Mouse (Mus musculus): Measurements from ENCODE around the gene Atrnl1. TPM values are rescaled to one million over a fixed set of nuclear protein-coding genes. Genes with fewer than 3 reads are reported as not detected.

Atrnl1 gene
- polyA plus RNA-seq, 1 experiment from 2014 or later = 5.0 TPM

- Histone ChIP-seq H3K27ac (ENCODE audit: low read depth, low read length) (no peak overlapping the region), H3K4me1 (replicated peaks; ENCODE audit: control insufficient read depth, insufficient read depth, low read length) (no peaks in the 10 kb centered on the region), H3K4me3 (ENCODE audit: low read depth, low read length) (no peak overlapping the region), H3K36me3 (ENCODE audit: control insufficient read depth, insufficient read depth, low read length) (no peaks in the 10 kb centered on the region), H3K9me3 (ENCODE audit: control insufficient read depth, low read length) (no peaks in the 10 kb centered on the region), H3K9ac (ENCODE audit: low read length) (no peak overlapping the region), H3K4me2 (ENCODE audit: low read depth, low read length, severe bottlenecking) (no peak overlapping the region), H3K27me3 (ENCODE audit: control insufficient read depth, insufficient read depth, low read length) (no peaks in the 10 kb centered on the region)
- 87% methylated on average over 14 of the region's 14 CpGs for WGBS
- DNase-seq (ENCODE audit: low spot score) = no peak
- ATAC-seq (replicated peaks; ENCODE audit: low FRiP score) = no peak
These were observed 192.1 kb downstream of the Atrnl1 start for GRCm38 (mm10) chr19:57802771-57803482.

- no peak for ATAC-seq (replicated peaks; ENCODE audit: low FRiP score)
- no peaks in the 10 kb centered on the region for H3K4me1 ChIP-seq (replicated peaks; ENCODE audit: control insufficient read depth, insufficient read depth, low read length)
- no peaks in the 10 kb centered on the region for H3K9me3 ChIP-seq (ENCODE audit: control insufficient read depth, low read length)
- no peak for DNase-seq (ENCODE audit: low spot score)
- H3K36me3 ChIP-seq (ENCODE audit: control insufficient read depth, insufficient read depth, low read length) = no peaks in the 10 kb centered on the region
- H3K27ac ChIP-seq (ENCODE audit: low read depth, low read length) = no peak overlapping the region
- WGBS = 86% methylated on average over 3 of the region's 3 CpGs
- H3K27me3 ChIP-seq (ENCODE audit: control insufficient read depth, insufficient read depth, low read length) = no peaks in the 10 kb centered on the region
- H3K4me2 ChIP-seq (ENCODE audit: low read depth, low read length, severe bottlenecking) = no peak overlapping the region
- no peak overlapping the region for H3K9ac ChIP-seq (ENCODE audit: low read length)
- H3K4me3 ChIP-seq (ENCODE audit: low read depth, low read length) = no peak overlapping the region
These were observed 192.6 kb downstream of the Atrnl1 start for GRCm38 (mm10) chr19:57803483-57803820.

- ATAC-seq (replicated peaks; ENCODE audit: low FRiP score) (no peak), DNase-seq (ENCODE audit: low spot score) (no peak)
- Histone ChIP-seq H3K4me2 (ENCODE audit: low read depth, low read length, severe bottlenecking) (no peak overlapping the region), H3K9me3 (ENCODE audit: control insufficient read depth, low read length) (no peaks in the 10 kb centered on the region), H3K9ac (ENCODE audit: low read length) (no peak overlapping the region), H3K4me3 (ENCODE audit: low read depth, low read length) (no peak overlapping the region), H3K27me3 (ENCODE audit: control insufficient read depth, insufficient read depth, low read length) (no peaks in the 10 kb centered on the region), H3K27ac (ENCODE audit: low read depth, low read length) (no peak overlapping the region), H3K4me1 (replicated peaks; ENCODE audit: control insufficient read depth, insufficient read depth, low read length) (no peaks in the 10 kb centered on the region), H3K36me3 (ENCODE audit: control insufficient read depth, insufficient read depth, low read length) (no peaks in the 10 kb centered on the region)
- WGBS = 80% methylated on average over 2 of the region's 2 CpGs
These were observed 197.5 kb downstream of the Atrnl1 start for GRCm38 (mm10) chr19:57808363-57808762.

- Histone ChIP-seq H3K27ac (ENCODE audit: low read depth, low read length) (no peak overlapping the region), H3K36me3 (ENCODE audit: control insufficient read depth, insufficient read depth, low read length) (no peaks in the 10 kb centered on the region), H3K4me2 (ENCODE audit: low read depth, low read length, severe bottlenecking) (no peak overlapping the region), H3K27me3 (ENCODE audit: control insufficient read depth, insufficient read depth, low read length) (no peaks in the 10 kb centered on the region), H3K9ac (ENCODE audit: low read length) (no peak overlapping the region), H3K4me3 (ENCODE audit: low read depth, low read length) (no peak overlapping the region), H3K9me3 (ENCODE audit: control insufficient read depth, low read length) (no peaks in the 10 kb centered on the region), H3K4me1 (replicated peaks; ENCODE audit: control insufficient read depth, insufficient read depth, low read length) (no peaks in the 10 kb centered on the region)
- DNase-seq (ENCODE audit: low spot score) (no peak), ATAC-seq (replicated peaks; ENCODE audit: low FRiP score) (no peak)
- WGBS = 91% methylated on average over 6 of the region's 6 CpGs
These were observed 203.5 kb downstream of the Atrnl1 start for GRCm38 (mm10) chr19:57814291-57814690.

GRCm38 (mm10) chr19:57816221-57816996 is 205.6 kb downstream of the Atrnl1 start:
- H3K9ac ChIP-seq (ENCODE audit: low read length) = no peak overlapping the region
- H3K4me1 ChIP-seq (replicated peaks; ENCODE audit: control insufficient read depth, insufficient read depth, low read length) = no peaks in the 10 kb centered on the region
- H3K4me2 ChIP-seq (ENCODE audit: low read depth, low read length, severe bottlenecking) = no peak overlapping the region
- H3K9me3 ChIP-seq (ENCODE audit: control insufficient read depth, low read length) = no peaks in the 10 kb centered on the region; the same call in 1 of the 2 replicates
- H3K4me3 ChIP-seq (ENCODE audit: low read depth, low read length) = no peak overlapping the region
- DNase-seq (ENCODE audit: low spot score) = peak; percentile 64
- WGBS = 87% methylated on average over 17 of the region's 17 CpGs
- no peak overlapping the region for H3K27ac ChIP-seq (ENCODE audit: low read depth, low read length)
- no peak for ATAC-seq (replicated peaks; ENCODE audit: low FRiP score)
- no peaks in the 10 kb centered on the region for H3K36me3 ChIP-seq (ENCODE audit: control insufficient read depth, insufficient read depth, low read length)
- H3K27me3 ChIP-seq (ENCODE audit: control insufficient read depth, insufficient read depth, low read length) = no peaks in the 10 kb centered on the region

- Histone ChIP-seq H3K27ac (ENCODE audit: low read depth, low read length) (no peak overlapping the region), H3K4me3 (ENCODE audit: low read depth, low read length) (no peak overlapping the region), H3K4me1 (replicated peaks; ENCODE audit: control insufficient read depth, insufficient read depth, low read length) (no peaks in the 10 kb centered on the region), H3K9ac (ENCODE audit: low read length) (no peak overlapping the region), H3K27me3 (ENCODE audit: control insufficient read depth, insufficient read depth, low read length) (no peaks in the 10 kb centered on the region), H3K4me2 (ENCODE audit: low read depth, low read length, severe bottlenecking) (no peak overlapping the region), H3K9me3 (ENCODE audit: control insufficient read depth, low read length) (no peaks in the 10 kb centered on the region; the same call in 1 of the 2 replicates), H3K36me3 (ENCODE audit: control insufficient read depth, insufficient read depth, low read length) (no peaks in the 10 kb centered on the region)
- ATAC-seq (replicated peaks; ENCODE audit: low FRiP score) (no peak), DNase-seq (ENCODE audit: low spot score) (no peak)
- WGBS = 62% methylated on average over 11 of the region's 11 CpGs
These were observed 206.9 kb downstream of the Atrnl1 start for GRCm38 (mm10) chr19:57817736-57818135.

GRCm38 (mm10) chr19:57823446-57823845 is 212.6 kb downstream of the Atrnl1 start:
- no peak overlapping the region for H3K4me2 ChIP-seq (ENCODE audit: low read depth, low read length, severe bottlenecking)
- H3K36me3 ChIP-seq (ENCODE audit: control insufficient read depth, insufficient read depth, low read length) = no peaks in the 10 kb centered on the region; the same call in 1 of the 2 replicates
- no peak overlapping the region for H3K27ac ChIP-seq (ENCODE audit: low read depth, low read length)
- ATAC-seq (replicated peaks; ENCODE audit: low FRiP score) (no peak), DNase-seq (ENCODE audit: low spot score) (no peak)
- no peaks in the 10 kb centered on the region for H3K4me1 ChIP-seq (replicated peaks; ENCODE audit: control insufficient read depth, insufficient read depth, low read length)
- 89% methylated on average over 4 of the region's 4 CpGs for WGBS
- no peaks in the 10 kb centered on the region for H3K27me3 ChIP-seq (ENCODE audit: control insufficient read depth, insufficient read depth, low read length)
- H3K9ac ChIP-seq (ENCODE audit: low read length) = no peak overlapping the region
- H3K4me3 ChIP-seq (ENCODE audit: low read depth, low read length) = no peak overlapping the region
- no peaks in the 10 kb centered on the region; the same call in 1 of the 2 replicates for H3K9me3 ChIP-seq (ENCODE audit: control insufficient read depth, low read length)

GRCm38 (mm10) chr19:57825271-57826207 is 214.7 kb downstream of the Atrnl1 start:
- ATAC-seq (replicated peaks; ENCODE audit: low FRiP score) = no peak
- no peak overlapping the region for H3K4me2 ChIP-seq (ENCODE audit: low read depth, low read length, severe bottlenecking)
- H3K4me3 ChIP-seq (ENCODE audit: low read depth, low read length) = no peak overlapping the region
- no peaks in the 10 kb centered on the region for H3K27me3 ChIP-seq (ENCODE audit: control insufficient read depth, insufficient read depth, low read length)
- no peak overlapping the region for H3K9ac ChIP-seq (ENCODE audit: low read length)
- WGBS = 92% methylated on average over 13 of the region's 13 CpGs
- H3K36me3 ChIP-seq (ENCODE audit: control insufficient read depth, insufficient read depth, low read length) = no peaks in the 10 kb centered on the region; the same call in 1 of the 2 replicates
- H3K4me1 ChIP-seq (replicated peaks; ENCODE audit: control insufficient read depth, insufficient read depth, low read length) = no peaks in the 10 kb centered on the region
- no peak for DNase-seq (ENCODE audit: low spot score)
- H3K27ac ChIP-seq (ENCODE audit: low read depth, low read length) = no peak overlapping the region
- H3K9me3 ChIP-seq (ENCODE audit: control insufficient read depth, low read length) = no peaks in the 10 kb centered on the region; the same call in 1 of the 2 replicates

All from forebrain, embryonic 11.5 days (tissue).